Mouse (Mus musculus) monocyte, adult 5-6 weeks (primary cell): ENCODE results near the gene Wdr64. TPM values are rescaled to one million over a fixed set of nuclear protein-coding genes. Genes with fewer than 3 reads are reported as not detected.

Experiments
- ATAC-seq: fragments of 153-309, 156-312 bp; replicated peaks from 2 replicates; pipeline ENCODE4 v1.8.0; 2017; ENCODE audit warnings: mild to moderate bottlenecking; ENCODE audit not compliant: low TSS enrichment, insufficient number of reproducible peaks, severe bottlenecking, poor library complexity, low FRiP score
- total RNA-seq: library from RNA; stranded (forward); fragments of 200-1000, 200-491, 200-594 nt; gene quantifications from 3 replicates; pipeline ENCODE4 v1.2.3, GENCODE M21; 2017

Wdr64 gene
- not detected in 3 replicates for total RNA-seq

DNA sequence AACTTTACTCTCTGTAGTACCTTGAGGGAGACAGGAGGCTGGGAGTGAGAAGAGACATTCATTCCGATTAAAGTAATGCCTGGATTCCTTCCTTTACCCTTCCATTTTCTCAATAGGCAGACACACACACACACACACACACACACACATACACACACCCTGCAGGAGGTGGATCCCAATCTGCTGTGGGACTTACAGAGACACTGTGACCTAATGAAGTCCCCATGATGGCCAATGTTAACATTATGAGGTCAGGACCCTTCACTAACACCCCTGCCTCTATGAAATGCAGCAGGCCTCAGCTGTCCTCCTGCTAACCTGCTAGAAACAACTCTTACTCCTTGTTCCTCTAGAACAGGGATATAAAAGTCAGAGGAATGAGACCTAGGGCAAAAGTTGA is at the start of gene Wdr64:
Wdr64 (plus strand) TSS at position 301 of the 400 bp plus-strand sequence.
- no peak for ATAC-seq

DNA sequence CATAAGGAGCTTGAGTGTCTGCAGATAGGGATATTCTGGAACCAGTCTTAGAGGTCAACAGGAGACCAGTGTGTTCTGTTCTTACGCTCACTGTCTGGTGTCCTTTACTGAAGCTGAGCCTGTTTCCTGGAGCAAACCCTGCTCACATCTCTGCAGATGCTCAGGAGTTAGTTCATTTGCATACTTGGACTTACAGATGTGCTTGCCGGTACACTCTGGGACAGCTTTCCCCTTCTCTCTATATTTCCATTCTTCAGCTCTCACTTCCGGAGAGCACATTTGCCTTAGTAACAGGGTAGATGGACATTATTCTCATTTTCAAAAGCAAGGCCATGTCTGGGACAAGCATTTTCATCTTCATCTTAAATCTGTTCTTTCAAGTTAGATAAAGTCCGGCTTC is 49.8 kb upstream of the Wdr64 start:
- ATAC-seq = no peak

DNA sequence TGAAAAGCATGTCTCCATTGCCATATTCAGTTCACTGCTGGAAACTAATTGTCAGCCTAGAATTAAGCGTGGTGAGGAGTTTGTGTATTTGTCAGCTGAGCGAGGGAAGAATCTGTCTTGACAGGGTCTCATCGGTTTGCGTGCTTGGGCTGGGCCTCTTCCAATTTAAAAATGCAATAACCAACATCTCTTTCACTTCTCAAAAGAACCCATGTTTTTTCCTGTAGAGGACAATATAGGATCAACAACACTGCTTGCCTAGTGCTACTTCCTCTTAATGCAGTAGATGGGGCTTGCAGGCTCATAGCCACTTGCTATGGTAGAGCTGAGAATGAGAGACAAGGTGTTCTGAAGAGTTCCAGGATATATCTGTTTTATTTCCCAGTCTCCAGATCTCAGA is 38.5 kb upstream of the Wdr64 start:
- ATAC-seq = 0 out of 2 replicates have a peak, but pooled peaks have one; percentile 49

DNA sequence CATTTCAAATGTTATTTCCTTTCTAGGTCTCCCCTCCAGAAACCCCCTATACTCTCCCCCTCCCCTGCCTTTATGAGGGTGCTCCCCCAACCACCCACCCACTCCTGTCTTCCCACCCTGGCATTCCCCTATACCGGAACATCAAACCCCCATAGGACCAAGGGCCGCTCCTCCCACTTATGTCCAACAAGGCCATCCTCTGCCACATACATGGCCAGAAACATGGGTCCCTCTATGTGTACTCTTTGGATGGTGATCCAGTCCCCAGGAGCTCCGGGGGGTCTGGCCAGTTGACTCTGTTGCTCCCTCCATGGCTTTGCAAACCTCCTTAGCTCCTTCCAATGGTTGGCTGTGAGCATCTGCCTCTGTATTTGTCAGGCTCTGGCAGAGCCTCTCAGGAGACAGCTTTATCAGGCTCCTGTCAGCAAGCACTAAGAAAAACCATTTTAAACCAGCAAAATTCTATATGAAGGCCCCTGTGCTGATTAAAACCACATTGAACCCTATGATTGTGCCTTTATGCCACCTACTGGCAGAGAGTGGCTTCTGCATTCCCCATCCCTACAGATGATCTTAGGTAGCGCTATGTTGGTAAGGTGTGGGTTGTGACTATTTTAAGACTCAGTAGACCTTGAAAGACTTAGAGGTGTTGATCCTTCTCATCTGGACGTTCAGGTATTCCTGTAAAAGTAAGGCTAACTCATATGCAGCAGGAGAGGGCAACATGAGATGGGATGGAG is 29.6 kb upstream of the Wdr64 start:
- ATAC-seq = peak; percentile 64; the same call in 1 of the 2 replicates

DNA sequence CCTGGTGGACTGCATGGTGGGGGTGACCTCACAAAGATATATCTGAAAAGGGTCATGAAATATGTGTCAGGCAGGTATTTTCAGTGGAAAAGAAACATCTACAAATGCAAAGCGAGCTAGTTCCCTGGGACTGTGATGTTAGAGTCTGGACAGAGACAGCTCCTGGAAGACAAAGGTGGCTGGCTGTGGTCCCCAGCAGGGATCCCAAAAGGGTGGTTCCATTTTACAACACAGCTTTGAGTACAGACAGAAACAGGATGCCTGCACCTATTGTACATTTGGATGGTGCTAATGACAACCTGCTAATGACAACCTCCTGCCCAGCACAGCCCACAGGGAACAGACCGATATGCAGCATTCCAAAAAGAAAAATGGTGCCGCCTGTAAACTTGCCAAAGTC is 28.9 kb upstream of the Wdr64 start:
- no peak for ATAC-seq

DNA sequence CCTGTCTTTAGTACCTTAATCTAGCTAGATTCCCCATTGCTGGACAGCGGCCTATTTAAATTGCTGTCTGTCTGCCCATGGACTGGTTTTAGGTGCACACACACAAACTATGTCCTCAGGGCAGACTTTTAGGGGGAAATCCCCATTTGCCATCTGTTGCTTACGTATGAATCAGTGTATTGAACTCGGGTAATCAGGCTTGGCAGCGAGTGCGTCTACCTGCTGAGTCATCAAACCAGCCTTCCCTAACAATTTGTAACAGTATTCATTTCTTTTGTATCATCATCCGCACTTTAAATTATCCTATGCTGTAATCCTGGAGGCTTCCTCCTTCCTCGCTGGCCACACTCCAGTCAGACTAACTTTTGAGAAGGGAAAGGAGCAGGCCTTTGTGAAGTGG is 28.4 kb upstream of the Wdr64 start:
- ATAC-seq = no peak

GRCm38 (mm10) chr1:175671626-175672025 is 26.8 kb upstream of the Wdr64 start:
- no peak for ATAC-seq

- no peak for ATAC-seq
Measured at GRCm38 (mm10) chr1:175673563-175674325, 24.6 kb upstream of the Wdr64 start.

DNA sequence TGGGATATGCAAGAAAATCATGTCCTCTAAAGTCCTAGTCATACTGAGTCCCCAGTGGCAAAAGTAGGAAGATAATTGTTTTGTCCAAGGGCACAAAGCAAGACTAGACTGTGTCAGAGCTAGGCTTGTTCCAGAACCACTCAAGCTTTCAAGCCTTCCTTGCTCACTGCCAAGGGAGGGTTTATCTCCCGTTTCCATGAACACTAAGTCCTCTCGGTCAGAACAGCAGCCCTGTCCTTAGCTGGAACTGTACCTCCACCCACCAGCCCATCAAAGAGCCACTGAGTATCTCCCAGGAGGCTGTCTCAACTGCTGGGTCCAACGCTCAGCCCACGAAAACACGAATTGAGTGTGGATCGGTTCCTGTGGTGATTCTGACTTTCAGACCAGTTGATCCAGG is 23.3 kb upstream of the Wdr64 start:
- ATAC-seq = no peak

DNA sequence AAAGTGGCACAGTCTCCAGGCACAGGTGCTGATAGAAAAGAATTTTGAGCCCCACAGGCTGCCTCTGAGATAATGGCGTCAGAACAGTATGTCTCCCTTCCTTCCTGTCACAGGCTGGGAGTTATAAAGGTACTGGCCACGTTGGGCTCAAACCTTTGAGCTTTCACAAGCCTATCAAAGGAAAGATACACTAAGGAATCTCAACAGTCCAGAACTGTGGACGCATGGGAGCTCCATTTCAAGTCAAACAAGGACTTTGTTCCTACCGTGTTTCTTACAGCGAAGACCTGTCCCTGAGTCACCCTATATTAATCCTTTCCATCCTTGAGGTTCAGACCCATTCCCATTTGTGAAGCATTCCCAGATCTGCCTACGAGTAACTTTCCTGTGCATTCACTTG is 20.9 kb upstream of the Wdr64 start:
- ATAC-seq = no peak

- no peak for ATAC-seq
Measured at GRCm38 (mm10) chr1:175680995-175681394, 17.4 kb upstream of the Wdr64 start.

GRCm38 (mm10) chr1:175691686-175692245 is 6.6 kb upstream of the Wdr64 start:
- 0 out of 2 replicates have a peak, but pooled peaks have one; percentile 1 for ATAC-seq

- peak; percentile 95 for ATAC-seq
Measured at GRCm38 (mm10) chr1:175692246-175692996, 6.0 kb upstream of the Wdr64 start, which contains the start of the genes Opn3 and Chml. Gene Opn3 (minus strand): TSS chr1:175692776. Gene Chml (minus strand): TSS chr1:175692901.

DNA sequence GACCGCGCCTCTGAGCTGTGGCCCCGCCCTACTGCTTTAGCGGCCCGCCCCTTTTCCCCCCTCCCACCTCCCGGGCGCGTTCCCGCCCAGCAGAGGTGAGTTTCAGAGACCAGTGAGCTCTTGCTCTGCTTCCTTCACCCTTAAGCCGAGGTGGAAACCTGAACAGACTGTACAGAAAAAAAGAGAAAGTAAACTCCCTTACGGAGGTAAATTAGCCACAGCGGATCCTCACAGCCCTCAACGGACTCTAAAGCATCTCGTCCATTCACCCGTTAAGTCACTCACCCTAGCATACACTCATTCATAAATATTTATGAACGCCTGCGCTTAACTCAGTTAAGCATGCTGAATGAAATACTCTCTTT is 5.4 kb upstream of the Wdr64 start:
- no peak for ATAC-seq

GRCm38 (mm10) chr1:175693429-175693960 is 4.9 kb upstream of the Wdr64 start:
- no peak for ATAC-seq

GRCm38 (mm10) chr1:175699375-175699774 is 982 bp downstream of the Wdr64 start:
- no peak for ATAC-seq

GRCm38 (mm10) chr1:175699796-175700195 is 1.4 kb downstream of the Wdr64 start:
- ATAC-seq = no peak

DNA sequence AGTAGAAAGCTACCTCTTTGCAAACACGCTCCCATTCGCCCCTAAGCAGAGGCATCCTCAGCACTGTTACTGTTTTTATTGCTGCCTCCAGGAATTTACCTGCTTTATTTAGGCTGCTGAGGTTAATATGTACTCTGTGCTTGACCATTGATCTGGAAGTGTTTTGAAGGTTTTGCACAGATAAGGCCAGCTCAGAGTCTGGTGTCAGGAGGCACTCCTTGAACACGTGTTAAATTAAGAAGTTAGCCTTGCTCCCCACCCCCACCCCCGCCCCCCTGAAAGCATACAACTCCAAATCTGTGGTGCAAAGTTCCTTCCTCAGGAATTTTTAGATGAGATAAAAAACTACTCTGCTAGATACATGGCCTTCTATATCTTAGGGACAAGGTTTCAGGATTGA is 2.8 kb downstream of the Wdr64 start:
- ATAC-seq = no peak

DNA sequence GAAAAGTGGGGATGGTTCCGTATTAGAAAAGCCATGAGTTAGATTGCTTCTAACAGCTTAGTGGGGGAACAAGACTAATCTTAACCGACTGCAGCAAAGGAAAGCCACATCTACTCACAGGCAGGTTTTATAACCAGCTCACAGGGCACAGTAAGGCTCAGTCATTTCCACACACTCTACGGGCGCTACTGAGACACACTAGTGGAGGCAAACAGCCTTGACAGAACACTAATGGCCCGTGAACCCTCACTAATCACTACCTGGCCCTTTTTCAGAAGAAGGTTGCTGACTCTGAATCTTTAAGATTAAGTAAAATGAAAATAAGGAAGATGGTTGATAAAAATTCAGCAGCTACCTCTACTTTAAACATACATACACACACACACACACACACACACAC is 9.2 kb downstream of the Wdr64 start:
- ATAC-seq = no peak
